Mouse (Mus musculus) naive thymus-derived CD4-positive, alpha-beta T cell, adult 2 months (primary cell): ENCODE results near the gene Slc35d1.

Experiments
- DNase-seq: peaks from one replicate; pipeline ENCODE4 v3.0.0-alpha.2; 2011; ENCODE audit warnings: low read depth

The Slc35d1 gene

GRCm38 (mm10) chr4:103214925-103215820 is at the start of gene Slc35d1:
Gene Slc35d1, minus strand, starts transcription at chr4:103215164.
- peak; percentile 77 for DNase-seq

- DNase-seq: no peak
These were observed 48.9 kb upstream of the Slc35d1 start for GRCm38 (mm10) chr4:103263812-103264396.

GRCm38 (mm10) chr4:103263378-103263777 is 48.4 kb upstream of the Slc35d1 start:
- no peak for DNase-seq

- peak; percentile 6 for DNase-seq
These were observed 43.9 kb upstream of the Slc35d1 start for GRCm38 (mm10) chr4:103258817-103259216.

GRCm38 (mm10) chr4:103253846-103254245 is 38.9 kb upstream of the Slc35d1 start:
- no peak for DNase-seq

GRCm38 (mm10) chr4:103249436-103250085 is 34.6 kb upstream of the Slc35d1 start:
- no peak for DNase-seq

- DNase-seq: no peak
These were observed 32.8 kb upstream of the Slc35d1 start for GRCm38 (mm10) chr4:103247813-103248212.

GRCm38 (mm10) chr4:103247249-103247648 is 32.3 kb upstream of the Slc35d1 start:
- no peak for DNase-seq

GRCm38 (mm10) chr4:103232156-103232555 is 17.2 kb upstream of the Slc35d1 start:
- no peak for DNase-seq

GRCm38 (mm10) chr4:103222854-103223253 is 7.9 kb upstream of the Slc35d1 start:
- DNase-seq: no peak

- no peak for DNase-seq
These were observed 6.8 kb upstream of the Slc35d1 start for GRCm38 (mm10) chr4:103221789-103222188.

- no peak for DNase-seq
These were observed 4.0 kb upstream of the Slc35d1 start for GRCm38 (mm10) chr4:103219011-103219410.

- DNase-seq: peak; percentile 43
These were observed 1.1 kb upstream of the Slc35d1 start for GRCm38 (mm10) chr4:103216046-103216445.

GRCm38 (mm10) chr4:103214498-103214924 is 453 bp downstream of the Slc35d1 start:
- DNase-seq: peak; percentile 76

- peak; percentile 36 for DNase-seq
These were observed 986 bp downstream of the Slc35d1 start for GRCm38 (mm10) chr4:103213859-103214497.

GRCm38 (mm10) chr4:103208553-103208952 is 6.4 kb downstream of the Slc35d1 start:
- no peak for DNase-seq

- no peak for DNase-seq
These were observed 11.3 kb downstream of the Slc35d1 start for GRCm38 (mm10) chr4:103203646-103204045.

- DNase-seq: no peak
These were observed 14.9 kb downstream of the Slc35d1 start for GRCm38 (mm10) chr4:103200046-103200445.

- no peak for DNase-seq
These were observed 15.9 kb downstream of the Slc35d1 start for GRCm38 (mm10) chr4:103199086-103199485.

- DNase-seq: no peak
These were observed 17.6 kb downstream of the Slc35d1 start for GRCm38 (mm10) chr4:103197401-103197800.

GRCm38 (mm10) chr4:103192421-103192820 is 22.5 kb downstream of the Slc35d1 start:
- no peak for DNase-seq
